Mouse (Mus musculus) C2C12 (cell line): ENCODE measurements around the gene Mboat2. TPM values are rescaled to one million over a fixed set of nuclear protein-coding genes. Genes with fewer than 3 reads are reported as not detected.

ENCODE experiments used
- H3K27me3 ChIP-seq: one replicate; pipeline ENCODE4 v1.6.1; 2011; ENCODE audit not compliant: control insufficient read depth, insufficient read depth, insufficient read length
- H3K36me3 ChIP-seq: one replicate; pipeline ENCODE4 v1.6.1; 2011; ENCODE audit not compliant: control insufficient read depth, insufficient read depth
- H3K4me3 ChIP-seq: one replicate; pipeline ENCODE4 v1.5.1; 2011; ENCODE audit warnings: mild to moderate bottlenecking, control low read depth; ENCODE audit not compliant: poor library complexity, insufficient read depth, severe bottlenecking
- H3K79me2 ChIP-seq: one replicate; pipeline ENCODE4 v1.6.1; 2011; ENCODE audit not compliant: control insufficient read depth, insufficient read depth
- H3K79me3 ChIP-seq: one replicate; pipeline ENCODE4 v1.6.1; 2011; ENCODE audit warnings: low read depth, control low read depth
- H3ac ChIP-seq: one replicate; pipeline ENCODE3; 2011; ENCODE audit warnings: low read depth; ENCODE audit not compliant: control insufficient read depth, insufficient read length
- CEBPB ChIP-seq: IDR thresholded peaks from one replicate; pipeline ENCODE4 v1.6.1; 2011; ENCODE audit warnings: low read depth, mild to moderate bottlenecking, control low read depth, moderate library complexity
- CTCF ChIP-seq: IDR thresholded peaks from one replicate; pipeline ENCODE4 v1.5.1; 2011; ENCODE audit not compliant: control insufficient read depth, insufficient read depth, insufficient read length
- FOSL1 ChIP-seq: IDR thresholded peaks from one replicate; pipeline ENCODE4 v1.8.0; 2011; ENCODE audit warnings: mild to moderate bottlenecking, low read length; ENCODE audit not compliant: poor library complexity, insufficient read depth, severe bottlenecking
- MAX ChIP-seq: IDR thresholded peaks from one replicate; pipeline ENCODE4 v1.6.1; 2011; ENCODE audit warnings: mild to moderate bottlenecking, control low read depth
- MYOD1 ChIP-seq: IDR thresholded peaks from one replicate; pipeline ENCODE4 v1.6.1; 2011; ENCODE audit warnings: low read depth; ENCODE audit not compliant: control insufficient read depth, insufficient read length
- MYOG ChIP-seq: IDR thresholded peaks from one replicate; pipeline ENCODE4 v1.6.1; 2011; ENCODE audit not compliant: control insufficient read depth, insufficient read length; ENCODE audit errors: extremely low read depth
- USF1 ChIP-seq: IDR thresholded peaks from one replicate; pipeline ENCODE4 v1.6.1; 2011; ENCODE audit warnings: low read depth, mild to moderate bottlenecking, control low read depth, moderate library complexity
- polyA plus RNA-seq: library from polyadenylated mRNA; unstranded; fragments of >200 nt; fragmentation: generic; extraction: Trizol; gene quantifications from one replicate; pipeline ENCODE4 v1.2.1, GENCODE M21; 2012; ENCODE audit warnings: missing spikeins

Gene Mboat2
- polyA plus RNA-seq, 1 experiment = 3.7 TPM

DNA sequence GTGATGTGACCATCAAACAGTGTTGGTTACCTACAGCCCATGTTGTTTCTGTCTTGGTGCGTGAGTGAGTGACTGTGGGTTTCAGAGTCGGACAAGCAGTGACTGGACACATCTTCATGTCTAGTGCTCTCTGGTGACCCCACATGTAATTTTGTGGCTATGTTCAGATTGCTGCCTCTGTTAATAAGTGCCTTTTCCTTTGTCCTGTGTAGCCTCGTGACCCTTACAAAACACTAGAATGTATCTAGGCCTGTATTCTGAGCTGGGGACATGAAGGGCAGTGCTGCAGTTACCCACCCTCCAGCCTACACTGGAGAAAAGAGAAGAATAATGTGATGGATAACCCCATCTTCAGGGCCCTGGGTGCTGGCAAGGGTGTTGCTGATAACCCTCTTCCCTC lies 127.8 kb downstream of the Mboat2 start:
- no peaks in the 10 kb centered on the region for H3K36me3 ChIP-seq
- TF ChIP-seq CEBPB = no peak
- no peak for TF ChIP-seq MYOD1
- no peak for TF ChIP-seq USF1
- no peak for TF ChIP-seq MAX
- TF ChIP-seq MYOG = no peak
- TF ChIP-seq CTCF = no peak
- TF ChIP-seq FOSL1 = no peak
- H3ac ChIP-seq = no peak overlapping the region

DNA sequence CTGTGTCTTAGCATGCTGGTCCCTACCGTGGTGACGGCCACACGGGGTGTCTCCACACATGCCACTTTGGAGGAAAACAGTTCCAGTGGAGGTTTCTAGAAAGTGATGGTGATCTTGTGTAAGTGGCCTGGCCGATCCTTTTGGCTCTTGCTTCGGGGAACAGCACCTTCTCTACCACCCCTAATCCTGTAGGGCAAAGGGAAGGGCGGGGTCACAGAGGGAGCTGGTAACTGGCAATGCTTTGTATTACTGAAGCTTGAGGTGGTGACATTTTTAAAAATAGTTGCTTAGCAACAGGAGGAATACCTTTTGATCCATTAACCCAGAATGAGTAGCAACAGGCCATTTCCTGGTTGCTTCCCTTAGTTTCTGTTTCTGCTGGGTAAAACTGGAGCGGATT lies 131.1 kb downstream of the Mboat2 start:
- no peaks in the 10 kb centered on the region for H3K79me3 ChIP-seq

More for the DNA sequence above, 127.8 kb downstream of the Mboat2 start:
- Histone ChIP-seq H3K79me3 (no peaks in the 10 kb centered on the region), H3K4me3 (no peak overlapping the region), H3K79me2 (no peaks in the 10 kb centered on the region), H3K27me3 (no peaks in the 10 kb centered on the region)

DNA sequence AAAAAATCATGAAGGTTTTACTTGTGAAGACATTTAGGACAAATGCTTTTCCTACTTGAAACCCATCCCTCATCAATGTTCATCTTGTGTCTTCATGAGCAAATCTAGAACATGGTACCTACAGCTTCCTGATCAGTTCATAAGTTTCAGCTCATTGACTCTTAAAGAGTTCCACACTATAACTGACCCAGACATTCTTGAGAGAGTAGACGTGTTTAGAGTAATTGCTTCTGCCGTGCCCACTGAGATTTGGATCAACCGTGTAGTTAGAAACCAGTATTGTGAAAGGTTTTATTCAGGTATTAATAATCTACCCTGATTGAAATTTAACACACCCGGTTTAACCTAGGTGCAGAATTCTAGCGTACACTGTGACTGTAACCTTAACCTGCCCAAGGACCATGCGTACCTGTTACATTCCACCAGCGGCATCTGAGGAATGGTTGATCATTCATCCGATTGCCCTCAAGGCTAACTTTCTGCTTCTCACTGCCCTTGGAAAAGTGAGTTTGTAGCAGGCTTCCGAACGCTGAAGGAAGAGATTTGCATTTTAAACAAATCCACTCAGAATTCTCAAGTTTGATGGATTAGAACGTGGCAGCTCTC lies 131.8 kb downstream of the Mboat2 start:
- H3K79me3 ChIP-seq = no peaks in the 10 kb centered on the region
- H3K79me2 ChIP-seq = no peaks in the 10 kb centered on the region
- no peaks in the 10 kb centered on the region for H3K27me3 ChIP-seq
- H3K4me3 ChIP-seq = no peak overlapping the region
- no peak overlapping the region for H3ac ChIP-seq
- no peaks in the 10 kb centered on the region for H3K36me3 ChIP-seq
- TF ChIP-seq USF1 (no peak), MYOD1 (no peak), MAX (no peak), MYOG (no peak), CTCF (no peak), FOSL1 (no peak), CEBPB (no peak)

More for the DNA sequence above, 131.1 kb downstream of the Mboat2 start:
- Histone ChIP-seq H3K4me3 (no peak overlapping the region), H3K79me2 (no peaks in the 10 kb centered on the region), H3K36me3 (no peaks in the 10 kb centered on the region), H3K27me3 (no peaks in the 10 kb centered on the region), H3ac (no peak overlapping the region)
- TF ChIP-seq MYOG (no peak), MYOD1 (no peak), USF1 (no peak), CTCF (no peak), CEBPB (no peak), MAX (no peak), FOSL1 (no peak)

DNA sequence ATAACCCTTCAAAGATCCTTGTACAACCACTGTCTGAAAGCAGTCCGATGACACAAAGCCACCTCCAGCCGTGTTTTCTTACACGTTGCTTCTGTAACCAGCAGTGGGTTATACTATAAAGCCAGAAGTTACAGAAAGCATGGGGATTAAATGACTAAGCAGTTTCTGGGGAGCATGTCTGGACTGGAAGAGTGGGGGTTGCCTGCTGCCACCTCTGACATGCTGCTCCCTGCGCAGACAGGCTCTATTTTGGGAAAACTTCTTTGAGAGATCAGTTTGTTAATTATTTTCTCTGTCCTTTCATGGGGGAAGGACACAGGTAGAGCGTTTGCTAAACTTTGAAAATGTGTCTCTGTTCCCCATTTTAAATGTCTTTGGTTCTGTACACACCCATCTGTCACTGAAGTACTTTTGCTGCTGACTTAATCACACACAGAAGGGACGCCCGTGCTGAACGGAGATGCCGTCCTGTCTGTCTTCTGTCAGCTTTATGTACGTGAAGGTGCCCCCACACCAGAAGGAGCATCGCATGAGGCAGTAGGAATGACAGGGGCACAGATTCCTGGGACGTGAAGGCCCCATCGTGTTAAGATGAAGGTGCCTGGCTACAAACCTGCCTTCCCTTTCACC lies 132.8 kb downstream of the Mboat2 start:
- Histone ChIP-seq H3K36me3 (no peaks in the 10 kb centered on the region), H3ac (no peak overlapping the region), H3K79me3 (no peaks in the 10 kb centered on the region), H3K4me3 (no peak overlapping the region), H3K27me3 (no peaks in the 10 kb centered on the region), H3K79me2 (no peaks in the 10 kb centered on the region)
- TF ChIP-seq FOSL1 (no peak), MYOD1 (no peak), CTCF (no peak), MAX (no peak), USF1 (no peak), CEBPB (no peak), MYOG (no peak)

DNA sequence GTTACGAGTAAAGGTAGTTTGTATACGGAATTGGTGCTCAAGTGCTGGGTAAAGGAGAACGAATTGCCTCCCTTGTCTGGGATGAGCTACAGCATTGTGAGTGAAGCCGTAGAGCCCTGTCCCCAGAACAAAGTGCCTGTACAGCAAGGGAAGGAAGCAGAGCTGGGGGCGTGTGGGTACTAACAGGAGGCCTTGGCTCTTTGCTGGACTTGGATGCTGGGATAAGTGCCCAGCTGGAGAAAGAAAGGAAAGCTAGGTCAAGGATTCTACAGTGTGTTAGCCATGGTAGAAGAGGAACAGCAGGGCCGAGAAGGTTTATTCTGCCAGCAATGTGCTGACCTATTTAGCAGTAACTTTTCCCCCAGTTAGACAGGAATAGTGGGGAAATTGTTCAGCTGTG lies 134.7 kb downstream of the Mboat2 start:
- no peaks in the 10 kb centered on the region for H3K36me3 ChIP-seq
- no peak overlapping the region for H3K4me3 ChIP-seq
- TF ChIP-seq USF1 (no peak), MAX (no peak), CTCF (no peak), MYOD1 (no peak), FOSL1 (no peak)
- no peaks in the 10 kb centered on the region for H3K27me3 ChIP-seq
- no peaks in the 10 kb centered on the region for H3K79me3 ChIP-seq
- H3ac ChIP-seq = no peak overlapping the region
- no peaks in the 10 kb centered on the region for H3K79me2 ChIP-seq

DNA sequence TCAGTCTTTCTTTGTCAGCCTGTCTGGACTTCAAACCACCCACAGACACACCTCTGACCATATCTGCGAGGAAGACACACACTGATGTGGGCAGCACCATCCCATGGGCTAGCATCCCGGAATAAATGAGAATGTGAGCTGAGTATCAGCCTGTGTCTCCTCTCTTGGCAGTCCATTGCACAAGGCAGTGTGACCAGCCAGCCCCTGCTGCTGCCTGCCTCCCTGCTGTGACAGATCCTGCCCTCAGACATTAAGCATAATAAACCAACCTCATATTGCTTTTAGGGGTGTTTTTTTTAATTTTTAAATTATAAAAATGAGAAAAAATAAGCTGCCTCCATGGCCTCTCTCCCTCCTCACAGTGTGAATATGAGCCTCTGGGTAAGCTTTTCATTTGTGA lies 135.4 kb downstream of the Mboat2 start:
- no peaks in the 10 kb centered on the region for H3K27me3 ChIP-seq
- H3ac ChIP-seq = no peak overlapping the region
- no peak overlapping the region for H3K4me3 ChIP-seq
- H3K79me3 ChIP-seq = no peaks in the 10 kb centered on the region
- H3K79me2 ChIP-seq = no peaks in the 10 kb centered on the region
- TF ChIP-seq CTCF (no peak), MAX (no peak), MYOD1 (no peak), FOSL1 (no peak), MYOG (no peak), CEBPB (no peak), USF1 (no peak)
- no peaks in the 10 kb centered on the region for H3K36me3 ChIP-seq
